Mouse (Mus musculus): ENCODE data around the gene Slc44a1. TPM values are rescaled to one million over a fixed set of nuclear protein-coding genes. Genes with fewer than 3 reads are reported as not detected.

Slc44a1 gene
- polyA plus RNA-seq, 1 experiment from 2014 or later: 40.9 TPM

DNA sequence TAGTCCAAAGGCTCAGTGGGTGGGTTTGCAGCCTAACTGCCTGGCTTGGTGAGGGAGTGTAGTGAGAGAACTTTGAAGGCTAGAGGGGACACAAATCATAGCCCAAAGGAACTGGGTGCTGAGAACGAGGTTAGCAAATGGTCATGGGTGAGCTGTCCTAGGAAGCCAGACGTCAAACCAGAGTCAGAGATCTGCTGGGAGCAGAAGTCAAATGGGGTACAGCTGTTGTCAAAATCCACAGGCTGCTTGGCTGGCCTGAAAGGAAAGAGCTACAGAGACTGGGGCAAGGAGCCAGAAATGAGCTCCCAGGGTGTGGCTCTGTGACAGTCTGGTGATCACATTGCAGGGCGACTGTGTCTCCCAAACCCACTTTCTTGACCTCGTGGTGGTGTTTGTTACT lies 188.7 kb downstream of the Slc44a1 start:
- ATAC-seq (ENCODE audit: borderline replicate concordance, extremely low read depth, low FRiP score, low TSS enrichment): no peak
- no peaks in the 10 kb centered on the region for H3K36me3 ChIP-seq
- no peaks in the 10 kb centered on the region for H3K27me3 ChIP-seq
- H3K4me2 ChIP-seq: no peak overlapping the region
- H3K4me3 ChIP-seq: no peak overlapping the region
- 33% methylated on average over 4 of the region's 4 CpGs for WGBS
- H3K9ac ChIP-seq: no peak overlapping the region
- H3K4me1 ChIP-seq: peaks cover 19% of the 10 kb centered on the region
- H3K9me3 ChIP-seq: no peaks in the 10 kb centered on the region
- H3K27ac ChIP-seq: no peak overlapping the region

- peak overlapping the region; percentile 70; the same call in 1 of the 2 replicates for H3K9ac ChIP-seq
- peaks cover 10% of the 10 kb centered on the region for H3K4me1 ChIP-seq
- no peaks in the 10 kb centered on the region for H3K36me3 ChIP-seq
- H3K27ac ChIP-seq: no peak overlapping the region
- WGBS: 12% methylated on average over 12 of the region's 12 CpGs
- no peaks in the 10 kb centered on the region for H3K27me3 ChIP-seq
- no peak for ATAC-seq (ENCODE audit: borderline replicate concordance, extremely low read depth, low FRiP score, low TSS enrichment)
- H3K9me3 ChIP-seq: no peaks in the 10 kb centered on the region
- H3K4me3 ChIP-seq: peak overlapping the region; percentile 84
- H3K4me2 ChIP-seq: peak overlapping the region; percentile 84
Measured at GRCm38 (mm10) chr4:53630963-53631315, 190.7 kb downstream of the Slc44a1 start.

DNA sequence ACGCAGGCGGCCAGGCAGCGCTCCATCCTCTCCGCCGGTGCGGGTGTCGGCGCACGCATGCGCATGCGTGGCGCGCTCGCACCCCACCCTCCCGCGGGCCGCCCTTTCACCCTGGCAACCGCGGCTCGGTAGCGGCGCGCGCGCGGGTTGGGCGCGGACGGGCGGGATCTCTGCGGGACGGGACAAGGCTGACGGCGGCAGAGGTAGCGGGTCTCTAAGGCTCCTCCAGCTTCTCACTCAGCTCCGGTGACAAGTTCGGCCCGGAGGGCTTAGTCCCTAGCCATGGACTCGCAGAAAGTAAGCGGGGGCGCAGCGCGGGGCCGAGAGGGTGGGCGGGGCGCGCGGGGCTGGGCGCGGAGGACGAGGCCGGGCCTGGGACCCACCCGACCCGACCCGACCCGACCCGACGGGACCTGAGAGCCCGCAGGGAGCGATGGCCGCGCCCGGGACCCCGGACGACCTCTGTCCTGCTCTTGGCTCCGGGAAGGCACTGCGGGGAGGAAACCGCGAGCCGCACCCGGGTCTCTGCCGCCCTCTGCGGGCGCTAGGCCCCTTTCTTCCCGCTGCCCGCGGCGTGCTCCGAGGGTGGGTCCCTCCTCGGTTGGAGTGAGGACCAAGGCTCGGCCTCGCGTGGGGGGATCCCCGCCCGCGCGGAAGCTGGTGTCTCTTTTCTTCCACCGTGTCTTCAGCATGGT lies 191.2 kb downstream of the Slc44a1 start, which contains the start of gene Fsd1l:
Gene Fsd1l, plus strand, starts transcription at position 156 of the 695 bp plus-strand sequence.
- peak; percentile 86 for ATAC-seq (ENCODE audit: borderline replicate concordance, extremely low read depth, low FRiP score, low TSS enrichment)
- H3K36me3 ChIP-seq: no peaks in the 10 kb centered on the region
- H3K27ac ChIP-seq: peak within 1 kb of the TSS; percentile 57
- peak within 1 kb of the TSS; percentile 70 for H3K9ac ChIP-seq
- H3K9me3 ChIP-seq: no peaks in the 10 kb centered on the region
- peak within 1 kb of the TSS; percentile 84 for H3K4me3 ChIP-seq
- peaks cover 10% of the 10 kb centered on the region for H3K4me1 ChIP-seq
- H3K4me2 ChIP-seq: peak within 1 kb of the TSS; percentile 84
- H3K27me3 ChIP-seq: no peaks in the 10 kb centered on the region
- 1% methylated on average over 85 of the region's 88 CpGs for WGBS

DNA sequence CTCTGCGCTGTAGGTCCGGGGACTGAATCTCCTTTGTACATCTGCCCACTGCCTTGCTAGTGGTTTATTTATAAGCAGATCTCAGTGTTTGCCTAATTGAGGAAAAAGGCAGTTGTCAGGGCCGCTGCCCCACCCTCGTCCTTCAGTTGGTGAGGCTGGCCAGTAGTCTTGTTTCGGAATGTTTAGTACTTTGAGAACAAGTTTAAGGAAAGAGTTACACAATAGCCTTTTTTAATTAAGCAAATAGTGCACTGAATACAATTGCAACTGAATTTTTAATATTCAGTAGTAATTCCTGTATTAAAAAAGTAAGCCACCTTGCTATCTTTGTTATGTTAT lies 191.8 kb downstream of the Slc44a1 start:
- peak overlapping the region; percentile 84 for H3K4me2 ChIP-seq
- H3K4me3 ChIP-seq: peak overlapping the region; percentile 84
- H3K36me3 ChIP-seq: no peaks in the 10 kb centered on the region
- no peak for ATAC-seq (ENCODE audit: borderline replicate concordance, extremely low read depth, low FRiP score, low TSS enrichment)
- no peaks in the 10 kb centered on the region for H3K27me3 ChIP-seq
- 2% methylated on average over 5 of the region's 5 CpGs for WGBS
- no peaks in the 10 kb centered on the region for H3K9me3 ChIP-seq
- peaks cover 6% of the 10 kb centered on the region for H3K4me1 ChIP-seq
- H3K27ac ChIP-seq: peak overlapping the region; percentile 57
- H3K9ac ChIP-seq: peak overlapping the region; percentile 70

DNA sequence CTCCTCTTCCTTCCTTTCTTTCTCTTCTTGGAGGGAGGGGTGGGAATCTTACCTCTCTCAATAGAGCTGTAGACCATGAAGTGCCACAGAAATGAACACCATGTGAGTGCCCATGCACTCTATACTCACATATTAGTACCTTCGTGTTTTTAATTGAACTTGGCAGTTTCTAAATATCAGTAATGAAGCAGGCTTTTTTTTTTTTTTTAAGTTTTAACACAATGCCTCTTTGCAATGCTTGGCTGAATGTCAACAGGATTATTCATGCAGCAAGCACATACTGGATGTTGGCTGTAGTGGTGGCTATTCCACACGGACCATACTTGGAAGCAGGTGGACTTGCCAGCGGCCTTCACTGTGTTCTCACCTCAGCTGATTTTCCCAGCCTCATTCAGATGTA lies 195.1 kb downstream of the Slc44a1 start:
- Histone ChIP-seq H3K4me2 (no peak overlapping the region), H3K4me3 (no peak overlapping the region), H3K27me3 (no peaks in the 10 kb centered on the region), H3K9me3 (no peaks in the 10 kb centered on the region), H3K36me3 (no peaks in the 10 kb centered on the region), H3K4me1 (peaks cover 13% of the 10 kb centered on the region), H3K27ac (no peak overlapping the region), H3K9ac (no peak overlapping the region)
- no peak for ATAC-seq (ENCODE audit: borderline replicate concordance, extremely low read depth, low FRiP score, low TSS enrichment)
- 78% methylated on average over 3 of the region's 3 CpGs for WGBS

DNA sequence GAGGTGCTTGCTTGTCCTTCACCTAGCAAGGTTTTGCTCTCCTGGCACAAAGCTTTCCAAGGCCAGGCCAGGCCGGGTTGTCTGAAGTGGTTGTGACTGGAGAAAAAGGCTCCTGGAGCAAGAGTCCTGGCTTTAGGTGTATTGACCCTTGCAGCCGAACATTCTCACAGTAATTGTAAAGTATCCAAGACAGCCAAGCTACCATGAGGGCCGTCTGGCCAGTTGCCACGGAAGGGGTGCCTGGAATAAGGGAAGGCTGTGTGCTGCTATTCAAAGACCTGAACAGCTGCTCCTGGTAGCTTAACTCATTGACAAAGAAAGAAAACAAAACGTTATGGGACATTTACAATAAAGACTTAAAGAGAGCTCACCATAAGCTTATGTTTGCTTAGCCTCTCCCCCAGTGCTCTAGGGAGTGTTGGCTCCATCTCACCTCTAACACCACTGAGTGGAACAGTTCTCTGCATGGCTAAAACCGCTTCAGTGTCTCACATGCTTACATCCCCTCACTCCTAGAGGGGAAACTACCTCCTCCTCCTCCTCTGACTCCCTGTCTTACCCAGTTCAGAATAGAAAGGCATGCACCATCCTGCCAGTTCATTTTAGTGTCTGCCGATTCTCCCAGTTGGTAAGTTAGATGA lies 197.2 kb downstream of the Slc44a1 start:
- peaks cover 11% of the 10 kb centered on the region for H3K4me1 ChIP-seq
- H3K27me3 ChIP-seq: no peaks in the 10 kb centered on the region
- 0 out of 2 replicates have a peak, but pooled peaks cover 9% of the 10 kb centered on the region for H3K9me3 ChIP-seq
- ATAC-seq (ENCODE audit: borderline replicate concordance, extremely low read depth, low FRiP score, low TSS enrichment): peak; percentile 42; the same call in 1 of the 2 replicates
- 48% methylated on average over 7 of the region's 7 CpGs for WGBS
- peaks cover 4% of the 10 kb centered on the region; the same call in 1 of the 2 replicates for H3K36me3 ChIP-seq
- H3K4me3 ChIP-seq: no peak overlapping the region
- H3K9ac ChIP-seq: no peak overlapping the region
- H3K4me2 ChIP-seq: no peak overlapping the region
- H3K27ac ChIP-seq: 0 out of 2 replicates have a peak overlapping the region, but pooled peaks have one; percentile 8

DNA sequence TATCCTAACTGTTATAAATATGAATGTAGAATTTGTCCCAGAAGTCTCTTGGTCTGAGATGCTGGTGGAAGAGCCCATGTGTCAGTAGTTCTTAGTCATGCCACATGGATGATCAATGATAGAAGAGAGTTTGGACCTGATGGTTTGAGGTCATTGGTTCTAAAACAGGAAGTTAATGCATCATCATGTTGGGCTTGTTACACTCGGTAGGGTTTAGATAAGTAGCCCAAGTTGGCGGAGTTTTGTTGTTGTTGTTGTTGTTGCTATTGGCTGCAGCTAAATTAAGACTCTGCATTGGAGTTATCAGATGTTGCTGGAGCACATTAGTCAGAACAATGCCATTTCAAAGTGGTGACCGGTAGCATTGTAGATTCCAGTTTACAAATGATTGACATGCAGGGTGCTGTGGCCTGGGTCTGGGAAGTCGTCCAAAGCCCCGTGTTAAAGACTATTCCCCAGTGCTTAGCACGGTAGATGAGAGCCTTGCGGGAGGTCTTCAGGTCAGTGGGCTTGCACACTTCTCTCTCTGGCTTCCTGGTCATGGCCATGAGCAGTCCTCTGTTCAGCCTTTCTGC lies 198.4 kb downstream of the Slc44a1 start:
- H3K9ac ChIP-seq: no peak overlapping the region
- peaks cover 8% of the 10 kb centered on the region; the same call in 1 of the 2 replicates for H3K4me1 ChIP-seq
- H3K4me2 ChIP-seq: no peak overlapping the region
- no peak overlapping the region for H3K4me3 ChIP-seq
- peaks cover 4% of the 10 kb centered on the region; the same call in 1 of the 2 replicates for H3K36me3 ChIP-seq
- H3K9me3 ChIP-seq: 0 out of 2 replicates have a peak, but pooled peaks cover 9% of the 10 kb centered on the region
- no peaks in the 10 kb centered on the region for H3K27me3 ChIP-seq
- no peak for ATAC-seq (ENCODE audit: borderline replicate concordance, extremely low read depth, low FRiP score, low TSS enrichment)
- H3K27ac ChIP-seq: no peak overlapping the region
- 74% methylated on average over 7 of the region's 7 CpGs for WGBS

- Histone ChIP-seq H3K27ac (no peak overlapping the region), H3K4me2 (no peak overlapping the region), H3K4me1 (no peaks in the 10 kb centered on the region), H3K27me3 (no peaks in the 10 kb centered on the region), H3K9ac (no peak overlapping the region), H3K36me3 (peaks cover 4% of the 10 kb centered on the region; the same call in 1 of the 2 replicates), H3K4me3 (no peak overlapping the region), H3K9me3 (no peaks in the 10 kb centered on the region)
- WGBS: 45% methylated on average over 3 of the region's 3 CpGs
- ATAC-seq (ENCODE audit: borderline replicate concordance, extremely low read depth, low FRiP score, low TSS enrichment): no peak
Measured at GRCm38 (mm10) chr4:53658029-53658428, 217.8 kb downstream of the Slc44a1 start.

DNA sequence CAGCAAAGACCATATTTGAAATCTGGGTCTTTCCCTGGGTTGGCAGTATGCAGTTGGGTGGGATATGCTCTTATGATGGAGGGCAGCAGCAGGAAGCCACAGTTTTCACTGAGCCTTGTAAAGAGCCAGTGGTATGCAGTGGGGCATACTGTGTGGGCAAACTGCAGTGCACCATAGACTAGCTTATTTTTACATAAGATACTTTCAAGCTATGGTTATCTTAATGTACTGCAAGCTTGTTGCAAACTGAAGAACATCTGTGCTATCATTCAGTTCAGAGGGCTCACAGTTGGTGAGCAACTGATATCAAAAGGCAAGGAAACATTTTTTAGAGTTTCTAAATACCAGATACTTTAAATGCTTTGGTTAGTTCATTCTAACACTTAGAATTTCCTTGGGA lies 220.5 kb downstream of the Slc44a1 start:
- Histone ChIP-seq H3K4me1 (no peaks in the 10 kb centered on the region), H3K27ac (no peak overlapping the region), H3K27me3 (no peaks in the 10 kb centered on the region), H3K9ac (no peak overlapping the region), H3K36me3 (no peaks in the 10 kb centered on the region), H3K9me3 (no peaks in the 10 kb centered on the region), H3K4me3 (no peak overlapping the region), H3K4me2 (no peak overlapping the region)
- no peak for ATAC-seq (ENCODE audit: borderline replicate concordance, extremely low read depth, low FRiP score, low TSS enrichment)

Other genes starting within 250 kb of the Slc44a1 start
- gene Fsd1l, start 191.1 kb downstream of the Slc44a1 start, polyA plus RNA-seq (2015; fragmentation: Nextera tagmentation; extraction: Ambion mirVana): 9.1 and 10.7 TPM in 2 replicates